Mouse (Mus musculus): Measurements from ENCODE around the gene Hspa12a. TPM values are rescaled to one million over a fixed set of nuclear protein-coding genes. Genes with fewer than 3 reads are reported as not detected.

Gene Hspa12a
- polyA plus RNA-seq, 1 experiment = 3.7 TPM

- no peak for DNase-seq (ENCODE audit: low read depth in 1 of 2, low spot score in 2 of 2)
- Histone ChIP-seq H3K27ac (ENCODE audit: insufficient read depth, low read length) (no peak overlapping the region), H3K27me3 (ENCODE audit: control insufficient read depth, insufficient read depth, low read length) (no peaks in the 10 kb centered on the region), H3K4me3 (ENCODE audit: extremely low read depth, insufficient read depth, insufficient read length) (no peak overlapping the region), H3K36me3 (ENCODE audit: control insufficient read depth, insufficient read depth, low read length) (no peaks in the 10 kb centered on the region), H3K4me1 (ENCODE audit: control insufficient read depth, insufficient read depth, insufficient read length) (no peaks in the 10 kb centered on the region)
- 89% methylated on average over 8 of the region's 8 CpGs for whole genome bisulfite sequencing
- TF ChIP-seq CTCF (IDR thresholded peaks at IDR 0.05; ENCODE audit: extremely low read depth, insufficient read depth, insufficient read length, insufficient replicate concordance) (no peak), POLR2A (IDR thresholded peaks at IDR 0.05; ENCODE audit: low read depth, low read length) (no peak)
These were observed 30.7 kb upstream of the Hspa12a start for GRCm38 (mm10) chr19:58974126-58974525.

- no peak for DNase-seq (ENCODE audit: low read depth in 1 of 2, low spot score in 2 of 2)
- Histone ChIP-seq H3K4me1 (ENCODE audit: control insufficient read depth, insufficient read depth, insufficient read length) (no peaks in the 10 kb centered on the region), H3K4me3 (ENCODE audit: extremely low read depth, insufficient read depth, insufficient read length) (no peak overlapping the region), H3K27me3 (ENCODE audit: control insufficient read depth, insufficient read depth, low read length) (no peaks in the 10 kb centered on the region), H3K27ac (ENCODE audit: insufficient read depth, low read length) (no peak overlapping the region), H3K36me3 (ENCODE audit: control insufficient read depth, insufficient read depth, low read length) (no peaks in the 10 kb centered on the region)
- WGBS = 86% methylated on average over 13 of the region's 13 CpGs
- TF ChIP-seq CTCF (IDR thresholded peaks at IDR 0.05; ENCODE audit: extremely low read depth, insufficient read depth, insufficient read length, insufficient replicate concordance) (no peak), POLR2A (IDR thresholded peaks at IDR 0.05; ENCODE audit: low read depth, low read length) (no peak)
These were observed 27.4 kb upstream of the Hspa12a start for GRCm38 (mm10) chr19:58970826-58971225.

- no peak for DNase-seq (ENCODE audit: low read depth in 1 of 2, low spot score in 2 of 2)
- Histone ChIP-seq H3K4me1 (ENCODE audit: control insufficient read depth, insufficient read depth, insufficient read length) (no peaks in the 10 kb centered on the region), H3K27me3 (ENCODE audit: control insufficient read depth, insufficient read depth, low read length) (no peaks in the 10 kb centered on the region), H3K27ac (ENCODE audit: insufficient read depth, low read length) (no peak overlapping the region), H3K36me3 (ENCODE audit: control insufficient read depth, insufficient read depth, low read length) (no peaks in the 10 kb centered on the region), H3K4me3 (ENCODE audit: extremely low read depth, insufficient read depth, insufficient read length) (no peak overlapping the region)
- TF ChIP-seq CTCF (IDR thresholded peaks at IDR 0.05; ENCODE audit: extremely low read depth, insufficient read depth, insufficient read length, insufficient replicate concordance) = no peak
- TF ChIP-seq POLR2A (IDR thresholded peaks at IDR 0.05; ENCODE audit: low read depth, low read length) = no peak
- 68% methylated on average over 15 of the region's 15 CpGs for WGBS
These were observed 25.5 kb upstream of the Hspa12a start for GRCm38 (mm10) chr19:58968731-58969506.

- 88% methylated on average over 8 of the region's 8 CpGs for WGBS
- TF ChIP-seq POLR2A (IDR thresholded peaks at IDR 0.05; ENCODE audit: low read depth, low read length) = no peak
- TF ChIP-seq CTCF (IDR thresholded peaks at IDR 0.05; ENCODE audit: extremely low read depth, insufficient read depth, insufficient read length, insufficient replicate concordance) = no peak
These were observed 19.6 kb upstream of the Hspa12a start for GRCm38 (mm10) chr19:58963011-58963410.

GRCm38 (mm10) chr19:58954779-58955178 is 11.3 kb upstream of the Hspa12a start:
- Histone ChIP-seq H3K27me3 (ENCODE audit: control insufficient read depth, insufficient read depth, low read length) (no peaks in the 10 kb centered on the region), H3K4me3 (ENCODE audit: extremely low read depth, insufficient read depth, insufficient read length) (no peak overlapping the region), H3K27ac (ENCODE audit: insufficient read depth, low read length) (no peak overlapping the region), H3K36me3 (ENCODE audit: control insufficient read depth, insufficient read depth, low read length) (no peaks in the 10 kb centered on the region), H3K4me1 (ENCODE audit: control insufficient read depth, insufficient read depth, insufficient read length) (no peaks in the 10 kb centered on the region)
- 93% methylated on average over 8 of the region's 8 CpGs for WGBS
- no peak for DNase-seq (ENCODE audit: low read depth in 1 of 2, low spot score in 2 of 2)
- no peak for TF ChIP-seq POLR2A (IDR thresholded peaks at IDR 0.05; ENCODE audit: low read depth, low read length)
- TF ChIP-seq CTCF (IDR thresholded peaks at IDR 0.05; ENCODE audit: extremely low read depth, insufficient read depth, insufficient read length, insufficient replicate concordance) = no peak

More at GRCm38 (mm10) chr19:58963011-58963410, 19.6 kb upstream of the Hspa12a start:
- DNase-seq (ENCODE audit: low read depth in 1 of 2, low spot score in 2 of 2) = no peak
- no peak overlapping the region for H3K4me3 ChIP-seq (ENCODE audit: extremely low read depth, insufficient read depth, insufficient read length)
- H3K27me3 ChIP-seq (ENCODE audit: control insufficient read depth, insufficient read depth, low read length) = no peaks in the 10 kb centered on the region
- no peaks in the 10 kb centered on the region for H3K4me1 ChIP-seq (ENCODE audit: control insufficient read depth, insufficient read depth, insufficient read length)
- H3K27ac ChIP-seq (ENCODE audit: insufficient read depth, low read length) = no peak overlapping the region
- H3K36me3 ChIP-seq (ENCODE audit: control insufficient read depth, insufficient read depth, low read length) = no peaks in the 10 kb centered on the region

- Histone ChIP-seq H3K4me3 (ENCODE audit: extremely low read depth, insufficient read depth, insufficient read length) (no peak overlapping the region), H3K36me3 (ENCODE audit: control insufficient read depth, insufficient read depth, low read length) (no peaks in the 10 kb centered on the region), H3K27me3 (ENCODE audit: control insufficient read depth, insufficient read depth, low read length) (no peaks in the 10 kb centered on the region), H3K4me1 (ENCODE audit: control insufficient read depth, insufficient read depth, insufficient read length) (no peaks in the 10 kb centered on the region), H3K27ac (ENCODE audit: insufficient read depth, low read length) (no peak overlapping the region)
- no peak for DNase-seq (ENCODE audit: low read depth in 1 of 2, low spot score in 2 of 2)
- TF ChIP-seq CTCF (IDR thresholded peaks at IDR 0.05; ENCODE audit: extremely low read depth, insufficient read depth, insufficient read length, insufficient replicate concordance) (no peak), POLR2A (IDR thresholded peaks at IDR 0.05; ENCODE audit: low read depth, low read length) (no peak)
- WGBS = 75% methylated on average over 13 of the region's 13 CpGs
These were observed 8.8 kb upstream of the Hspa12a start for GRCm38 (mm10) chr19:58952236-58952635.

GRCm38 (mm10) chr19:58951521-58951920 is 8.1 kb upstream of the Hspa12a start:
- H3K27me3 ChIP-seq (ENCODE audit: control insufficient read depth, insufficient read depth, low read length) = no peaks in the 10 kb centered on the region
- WGBS = 85% methylated on average over 3 of the region's 3 CpGs
- no peaks in the 10 kb centered on the region for H3K4me1 ChIP-seq (ENCODE audit: control insufficient read depth, insufficient read depth, insufficient read length)
- no peaks in the 10 kb centered on the region for H3K36me3 ChIP-seq (ENCODE audit: control insufficient read depth, insufficient read depth, low read length)
- no peak overlapping the region for H3K27ac ChIP-seq (ENCODE audit: insufficient read depth, low read length)
- H3K4me3 ChIP-seq (ENCODE audit: extremely low read depth, insufficient read depth, insufficient read length) = no peak overlapping the region
- DNase-seq (ENCODE audit: low read depth in 1 of 2, low spot score in 2 of 2) = no peak
- TF ChIP-seq CTCF (IDR thresholded peaks at IDR 0.05; ENCODE audit: extremely low read depth, insufficient read depth, insufficient read length, insufficient replicate concordance) (no peak), POLR2A (IDR thresholded peaks at IDR 0.05; ENCODE audit: low read depth, low read length) (no peak)

Data from spleen, adult 2 months (tissue).